Mouse (Mus musculus): ENCODE results near the gene Lsm4.

DNA sequence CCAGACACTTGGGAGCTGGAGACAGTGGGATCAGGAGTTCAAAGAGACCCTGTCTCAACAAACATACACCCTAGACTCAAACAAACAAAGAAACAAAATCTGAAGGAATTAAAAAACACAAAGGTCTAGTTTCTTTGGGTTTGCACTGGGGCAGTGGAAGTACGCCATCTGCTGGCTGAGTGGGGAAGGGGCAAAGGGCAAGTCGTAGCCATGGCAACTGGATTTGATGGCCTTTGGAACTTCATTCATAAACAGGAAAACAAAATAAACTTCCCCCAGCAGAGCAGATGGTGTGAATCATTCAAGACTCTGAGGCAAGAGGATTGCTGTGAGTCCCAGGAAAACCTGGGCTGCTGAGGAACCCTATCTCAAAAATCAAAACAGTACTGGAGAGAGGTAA lies 19.8 kb upstream of the Lsm4 start:
- TF ChIP-seq TAL1 (IDR thresholded peaks at IDR 0.05; ENCODE audit: low read length), result no peak
- no peak for TF ChIP-seq GATA1 (IDR thresholded peaks at IDR 0.05; ENCODE audit: low read length)
